Mouse (Mus musculus): ENCODE results near the gene Dhrs1.

Dhrs1 gene

GRCm38 (mm10) chr14:55745180-55745860, at the start of gene Dhrs1, which contains the start of gene Nop9:
Gene Dhrs1 (minus strand): TSS chr14:55745690.
Gene Nop9 (plus strand): TSS chr14:55745693.
- in situ Hi-C loops (cut with MboI, MseI), result no loop called here

GRCm38 (mm10) chr14:55793946-55794345, 48.5 kb upstream of the Dhrs1 start:
- in situ Hi-C loops (cut with MboI, MseI), result no loop called here

DNA sequence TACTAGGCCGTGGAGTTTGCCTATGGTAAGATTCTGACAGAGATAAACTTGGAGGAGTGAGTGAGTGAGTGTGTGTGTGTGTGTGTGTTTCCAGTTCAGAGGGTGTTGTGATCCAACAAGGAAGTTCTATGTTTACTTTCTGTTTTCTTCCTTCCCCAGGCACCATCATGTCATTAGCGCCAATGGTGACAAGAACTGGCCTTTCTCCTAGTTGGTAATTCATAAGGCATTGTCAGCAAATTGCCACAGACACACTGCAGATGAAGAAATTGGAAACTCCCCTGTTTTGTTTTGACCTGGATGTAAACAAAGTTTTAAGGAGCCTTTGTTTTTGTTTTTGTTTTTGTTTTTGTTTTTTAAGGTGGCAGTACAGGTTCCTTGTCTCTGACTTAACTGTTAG, 48.0 kb upstream of the Dhrs1 start:
- in situ Hi-C loops (cut with MboI, MseI), result no loop called here

DNA sequence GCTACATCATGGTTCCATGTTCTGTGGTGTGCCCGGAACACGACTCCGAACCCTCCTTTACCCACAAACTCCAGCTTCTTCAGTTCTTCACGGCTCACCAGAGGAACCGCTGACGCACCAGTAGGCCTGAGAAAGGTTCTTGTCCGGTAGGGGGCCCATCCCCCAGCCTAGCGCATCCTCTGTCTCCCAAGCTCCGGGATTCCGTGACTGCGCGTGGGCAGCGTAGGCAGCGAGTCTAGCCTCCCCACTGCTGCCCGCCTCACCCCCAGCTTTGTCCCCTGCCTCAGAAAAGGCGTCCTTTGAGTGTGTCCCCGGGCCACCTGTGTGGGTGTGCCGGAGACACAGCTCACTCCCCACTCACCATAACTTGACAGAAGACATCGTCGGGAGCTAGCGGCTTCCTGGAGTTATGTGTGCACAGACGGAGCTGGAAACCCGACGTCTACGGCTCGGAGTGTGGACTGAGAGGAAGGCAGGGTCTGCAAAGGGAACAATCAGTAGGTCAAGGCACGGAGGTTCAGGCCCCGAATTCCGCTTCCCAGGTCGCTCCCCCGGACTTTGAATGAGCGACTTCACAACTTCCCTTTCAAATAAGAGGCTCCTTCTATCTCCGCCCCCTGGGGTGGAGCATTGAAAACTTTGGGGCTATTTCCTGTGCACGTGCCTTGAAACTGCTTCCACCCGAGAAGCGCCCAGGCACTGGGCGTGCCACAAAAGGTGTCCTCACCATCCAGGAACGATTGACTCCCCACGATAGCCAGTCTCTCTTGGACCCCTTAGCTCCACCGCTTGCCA, 43.0 kb upstream of the Dhrs1 start, which contains the start of gene Ripk3:
Ripk3 (minus strand) TSS at position 610 of the 795 bp plus-strand sequence.
- in situ Hi-C loops (cut with MboI, MseI), result loop anchor here (5.0 kb wide), 3 partner anchors 44 to 134 kb away; no protein-coding TSS in a partner anchor

GRCm38 (mm10) chr14:55787731-55788130, 42.2 kb upstream of the Dhrs1 start:
- in situ Hi-C loops (cut with MboI, MseI), result loop anchor here (5.0 kb wide), 3 partner anchors 45 to 135 kb away; no protein-coding TSS in a partner anchor

DNA sequence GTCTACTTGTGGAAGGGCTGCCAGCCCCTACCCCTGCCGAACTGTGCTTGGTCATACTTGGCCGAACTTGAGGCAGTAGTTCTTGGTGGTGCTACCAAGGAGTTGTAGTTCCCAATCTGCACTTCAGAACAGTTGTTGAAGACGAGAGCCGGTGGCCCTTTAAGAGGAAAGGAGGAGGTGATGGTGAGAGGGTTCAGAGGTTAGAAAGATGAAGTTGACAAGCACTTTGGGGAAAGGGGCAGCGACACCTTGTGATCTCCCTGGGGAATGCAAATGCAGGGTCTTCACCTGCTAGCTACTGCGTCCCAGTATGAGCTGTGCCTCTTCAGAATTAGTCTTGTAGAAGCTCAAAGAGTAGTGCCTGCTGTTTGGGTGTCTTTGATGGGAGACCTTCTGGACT, 39.7 kb upstream of the Dhrs1 start:
- in situ Hi-C loops (cut with MboI, MseI), result loop anchor here (5.0 kb wide), 3 partner anchors 47 to 137 kb away; no protein-coding TSS in a partner anchor

DNA sequence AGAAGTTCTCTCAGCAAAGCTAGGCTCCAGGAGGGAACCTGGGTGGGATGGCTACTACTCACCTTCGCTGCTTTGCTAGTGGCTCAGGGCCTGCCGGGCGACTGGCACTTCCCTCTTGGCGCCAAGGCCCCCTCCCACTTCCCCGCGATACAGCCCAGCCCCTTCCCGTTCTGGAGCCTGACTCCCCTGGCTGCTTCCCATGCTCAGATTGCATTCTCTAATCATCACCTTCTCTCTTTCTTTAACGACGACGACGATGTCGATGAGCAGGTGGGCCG, 38.4 kb upstream of the Dhrs1 start, which contains the start of gene Adcy4:
Adcy4 (minus strand) TSS at position 138 of the 278 bp plus-strand sequence.
- in situ Hi-C loops (cut with MboI, MseI), result no loop called here

DNA sequence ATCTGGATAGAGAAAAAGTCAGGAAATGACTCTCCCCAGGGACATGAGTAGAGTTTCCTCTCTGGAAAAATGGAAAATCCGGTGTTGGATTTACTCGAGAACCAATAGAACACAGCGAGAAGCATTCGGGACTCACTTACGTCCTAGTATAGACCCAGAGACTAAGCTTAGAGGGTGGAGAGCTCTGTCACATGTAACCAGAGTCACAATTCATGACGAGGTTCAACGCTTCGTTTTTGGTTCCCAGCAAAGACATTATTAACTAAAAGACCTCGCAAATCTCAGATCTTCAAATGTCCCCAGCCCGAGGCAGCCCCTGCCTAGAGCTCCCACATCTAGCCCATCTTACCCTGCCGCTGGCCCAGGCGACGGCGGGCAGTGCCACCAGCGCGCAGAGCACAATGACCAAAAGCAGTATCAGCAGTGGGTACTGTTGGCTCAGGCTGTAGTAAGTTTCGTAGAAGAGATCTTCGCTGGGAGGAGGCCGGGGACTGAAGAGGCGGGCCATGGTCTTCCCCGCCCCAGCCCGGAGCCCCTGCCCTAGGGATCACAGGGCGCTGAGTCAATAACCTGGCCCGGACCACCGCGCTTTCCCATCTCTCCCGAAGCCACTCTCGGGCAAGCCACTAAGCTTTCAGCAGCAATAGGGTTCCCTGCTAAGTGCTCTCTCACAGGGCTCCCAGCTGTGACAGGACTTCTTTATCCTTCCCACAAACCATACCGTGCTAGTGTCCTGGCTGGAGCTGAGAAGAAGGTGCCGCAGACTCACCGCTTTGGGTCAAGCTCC, 37.9 kb upstream of the Dhrs1 start:
- in situ Hi-C loops (cut with MboI, MseI), result no loop called here

DNA sequence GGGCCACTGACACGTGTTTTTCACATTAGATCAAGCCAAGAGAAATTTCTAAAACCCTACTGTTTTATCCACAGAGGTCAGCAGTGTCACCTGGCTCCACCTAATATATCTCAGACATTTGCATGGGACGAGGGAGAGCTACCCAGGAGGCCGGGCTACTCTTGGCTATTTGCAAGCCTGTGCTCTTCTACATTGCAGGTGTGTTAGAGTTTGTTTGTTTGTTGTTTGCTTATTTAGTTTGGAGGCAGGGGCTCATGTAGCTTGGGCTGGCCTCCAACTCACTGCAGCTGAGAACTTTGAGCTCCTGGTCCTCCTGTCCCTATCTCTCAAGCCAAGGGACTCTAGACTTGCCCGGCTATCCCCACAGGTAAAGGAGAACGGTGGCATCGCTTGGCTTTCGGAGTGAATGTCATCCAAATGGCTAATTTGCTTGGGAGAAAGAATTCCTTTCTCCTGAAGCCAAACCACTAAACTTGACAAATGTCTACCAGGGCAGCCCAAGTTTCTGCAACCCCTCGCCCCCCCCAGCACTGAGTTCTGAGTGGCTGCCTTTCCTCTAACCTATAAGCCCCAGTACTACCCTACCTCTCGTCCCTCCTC, 37.0 kb upstream of the Dhrs1 start:
- in situ Hi-C loops (cut with MboI, MseI), result no loop called here

GRCm38 (mm10) chr14:55781310-55781709, 35.8 kb upstream of the Dhrs1 start:
- in situ Hi-C loops (cut with MboI, MseI), result no loop called here

GRCm38 (mm10) chr14:55780736-55781135, 35.2 kb upstream of the Dhrs1 start:
- in situ Hi-C loops (cut with MboI, MseI), result no loop called here

GRCm38 (mm10) chr14:55779656-55780055, 34.2 kb upstream of the Dhrs1 start:
- in situ Hi-C loops (cut with MboI, MseI), result no loop called here

DNA sequence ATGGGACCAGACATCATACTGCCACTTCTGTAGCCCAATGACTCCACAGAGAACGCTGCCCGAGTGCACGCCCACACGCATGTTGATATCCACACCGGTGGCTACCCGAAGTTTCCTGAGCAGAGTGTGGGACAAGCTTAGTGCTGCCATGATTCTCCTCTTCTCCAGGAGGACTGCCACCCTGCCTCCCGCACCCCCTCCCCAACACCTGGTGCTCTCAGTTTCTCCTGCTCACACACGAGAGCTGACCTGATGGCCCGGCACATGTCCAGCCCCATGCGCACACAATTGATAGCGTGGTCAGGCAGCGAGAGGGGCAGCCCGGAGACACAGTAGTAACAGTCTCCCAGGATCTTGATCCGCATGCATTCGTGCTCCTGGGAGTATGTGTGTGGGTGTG, 33.2 kb upstream of the Dhrs1 start:
- in situ Hi-C loops (cut with MboI, MseI), result no loop called here

- in situ Hi-C loops (cut with MboI, MseI), result no loop called here
Measured at GRCm38 (mm10) chr14:55777806-55778205, 32.3 kb upstream of the Dhrs1 start.

DNA sequence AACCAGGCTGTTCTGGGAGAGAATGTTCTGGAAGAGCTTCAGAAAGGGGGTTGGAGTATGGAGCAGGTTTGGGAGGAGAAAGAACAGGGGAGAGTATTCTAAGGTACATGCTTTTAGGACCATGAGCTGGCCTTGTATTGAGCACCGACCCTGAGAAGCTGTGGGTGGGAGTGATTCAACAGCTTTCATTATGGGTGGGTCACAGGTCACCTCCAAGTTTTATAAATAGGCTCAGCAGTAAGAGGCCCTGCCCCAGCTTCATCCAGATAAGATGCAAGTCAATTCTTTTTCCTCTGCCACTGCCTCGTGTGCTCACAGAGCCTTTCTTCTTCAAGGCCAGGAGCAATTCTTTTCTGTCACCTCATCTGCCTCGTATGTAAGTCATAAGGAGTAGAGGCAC, 31.7 kb upstream of the Dhrs1 start:
- in situ Hi-C loops (cut with MboI, MseI), result no loop called here

GRCm38 (mm10) chr14:55776711-55777110, 31.2 kb upstream of the Dhrs1 start:
- in situ Hi-C loops (cut with MboI, MseI), result no loop called here

DNA sequence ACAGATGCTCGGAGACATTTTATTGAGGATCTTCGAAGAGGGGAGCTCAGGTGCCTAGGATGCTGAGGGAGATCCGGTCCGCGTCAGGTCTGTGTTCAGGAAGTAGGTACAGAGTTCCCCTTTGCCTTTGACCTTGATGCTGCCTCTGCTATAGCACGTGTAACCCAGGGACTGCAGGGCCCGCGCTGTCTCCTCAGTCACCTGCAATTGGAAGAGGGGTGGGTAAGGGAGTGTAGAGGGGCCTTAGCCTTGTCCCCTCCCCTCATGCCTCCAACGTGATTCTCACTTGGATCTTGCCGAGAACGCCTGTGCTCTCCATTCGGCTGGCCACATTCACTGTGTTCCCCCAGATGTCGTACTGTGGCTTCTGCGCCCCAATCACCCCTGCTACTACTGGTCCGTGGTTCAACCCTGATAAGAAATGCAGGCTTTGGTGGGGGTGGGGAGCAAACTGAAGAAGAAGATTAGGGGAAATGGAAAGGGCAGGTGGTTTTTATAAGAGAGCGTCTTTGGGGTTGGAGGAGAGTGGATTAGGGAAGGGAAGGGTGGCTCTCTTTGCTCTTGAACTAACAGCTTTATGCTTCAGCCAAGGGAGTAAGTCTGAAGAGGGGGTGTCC, 23.7 kb upstream of the Dhrs1 start:
- in situ Hi-C loops (cut with MboI, MseI), result no loop called here

GRCm38 (mm10) chr14:55768555-55768954, 23.1 kb upstream of the Dhrs1 start:
- in situ Hi-C loops (cut with MboI, MseI), result no loop called here

DNA sequence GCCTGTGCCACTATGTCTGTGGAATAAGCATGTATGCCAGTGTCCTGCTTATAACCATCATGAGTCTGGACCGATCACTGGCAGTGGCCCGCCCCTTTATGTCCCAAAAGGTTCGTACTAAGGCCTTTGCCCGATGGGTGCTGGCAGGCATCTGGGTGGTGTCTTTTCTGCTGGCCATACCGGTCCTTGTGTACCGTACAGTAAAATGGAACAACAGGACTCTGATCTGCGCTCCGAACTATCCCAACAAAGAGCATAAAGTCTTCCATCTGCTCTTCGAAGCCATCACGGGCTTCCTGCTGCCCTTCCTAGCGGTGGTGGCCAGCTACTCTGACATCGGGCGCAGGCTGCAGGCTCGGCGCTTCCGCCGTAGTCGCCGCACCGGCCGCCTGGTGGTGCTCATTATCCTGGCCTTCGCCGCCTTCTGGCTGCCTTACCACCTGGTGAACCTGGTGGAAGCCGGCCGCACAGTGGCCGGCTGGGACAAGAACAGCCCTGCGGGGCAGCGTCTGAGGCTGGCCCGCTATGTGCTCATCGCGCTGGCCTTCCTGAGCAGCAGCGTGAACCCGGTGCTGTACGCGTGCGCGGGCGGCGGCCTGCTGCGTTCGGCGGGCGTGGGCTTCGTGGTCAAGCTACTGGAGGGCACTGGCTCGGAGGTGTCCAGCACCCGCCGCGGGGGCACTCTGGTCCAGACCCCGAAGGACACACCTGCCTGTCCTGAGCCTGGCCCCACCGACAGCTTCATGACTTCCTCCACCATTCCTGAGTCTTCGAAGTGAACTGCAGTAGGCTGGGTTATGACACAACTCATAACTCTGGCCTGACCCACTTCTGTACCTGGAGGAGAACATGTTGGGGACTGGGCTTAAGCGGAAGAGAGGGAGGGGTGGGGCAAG, 22.3 kb upstream of the Dhrs1 start:
- in situ Hi-C loops (cut with MboI, MseI), result no loop called here

GRCm38 (mm10) chr14:55765696-55766095, 20.2 kb upstream of the Dhrs1 start, which contains the start of gene Ltb4r1:
Gene Ltb4r1 (plus strand): TSS chr14:55765962.
- in situ Hi-C loops (cut with MboI, MseI), result no loop called here
